Mouse (Mus musculus) hindbrain, embryonic 11.5 days (tissue): ENCODE measurements around the gene Mtx3. TPM values are rescaled to one million over a fixed set of nuclear protein-coding genes. Genes with fewer than 3 reads are reported as not detected.

Source experiments
- ATAC-seq: fragments of 200-750 bp; cut with Nextera tagmentation; 2 replicates; pipeline ENCODE4 v1.8.0; 2017; ENCODE audit warnings: mild to moderate bottlenecking, moderate TSS enrichment, moderate library complexity; ENCODE audit not compliant: low FRiP score
- DNase-seq: peaks from one replicate; pipeline ENCODE4 v3.0.0-alpha.2; 2015; ENCODE audit warnings: low spot score
- H3K27ac ChIP-seq: fragments of 300-500 bp; sonication (generic); 2 replicates; pipeline ENCODE4 v1.5.1; 2014; ENCODE audit warnings: mild to moderate bottlenecking, low read depth, low read length
- H3K27me3 ChIP-seq: fragments of 300-500 bp; sonication (generic); 2 replicates; pipeline ENCODE4 v1.6.1; 2014; ENCODE audit warnings: mild to moderate bottlenecking, low read length, moderate library complexity, mixed read lengths; ENCODE audit not compliant: control insufficient read depth, insufficient read depth
- H3K36me3 ChIP-seq: fragments of 300-500 bp; sonication (generic); 2 replicates; pipeline ENCODE4 v1.6.1; 2014; ENCODE audit warnings: mild to moderate bottlenecking, low read length, moderate library complexity, mixed read lengths; ENCODE audit not compliant: control insufficient read depth, insufficient read depth
- H3K4me1 ChIP-seq: fragments of 300-500 bp; sonication (generic); replicated peaks from 2 replicates; pipeline ENCODE4 v1.6.1; 2014; ENCODE audit warnings: low read length, mixed read lengths; ENCODE audit not compliant: control insufficient read depth, insufficient read depth
- H3K4me2 ChIP-seq: fragments of 300-500 bp; sonication (generic); replicated peaks from 2 replicates; pipeline ENCODE4 v1.6.1; 2014; ENCODE audit warnings: mild to moderate bottlenecking, low read depth, low read length
- H3K4me3 ChIP-seq: fragments of 300-500 bp; sonication (generic); 2 replicates; pipeline ENCODE4 v1.5.1; 2014; ENCODE audit warnings: low read depth, low read length
- H3K9ac ChIP-seq: fragments of 300-500 bp; sonication (generic); 2 replicates; pipeline ENCODE4 v1.6.1; 2014; ENCODE audit warnings: low read depth, low read length
- H3K9me3 ChIP-seq: fragments of 300-500 bp; sonication (generic); 2 replicates; pipeline ENCODE4 v1.6.1; 2016; ENCODE audit warnings: low read length; ENCODE audit not compliant: control insufficient read depth
- WGBS: fragments of 180-500 bp; shearing (Covaris S2); extraction: QIAGEN DNeasy Blood & Tissue Kit; methylation state at CpG from one replicate; pipeline ENCODE4 v1.1.7; 2014; 5-methylcytosine and 5-hydroxymethylcytosine counted together
- polyA plus RNA-seq: library from polyadenylated mRNA; unstranded; fragments of >200 nt; fragmentation: Nextera tagmentation; extraction: Ambion mirVana; gene quantifications from 2 replicates; pipeline ENCODE4 v1.2.1, GENCODE M21; 2014

Gene Mtx3
- polyA plus RNA-seq, 1 experiment from 2014 or later = 6.8 TPM

- Histone ChIP-seq H3K9me3 (no peaks in the 10 kb centered on the region), H3K4me3 (no peak overlapping the region), H3K4me1 (no peaks in the 10 kb centered on the region), H3K27ac (no peak overlapping the region), H3K9ac (no peak overlapping the region), H3K27me3 (no peaks in the 10 kb centered on the region), H3K4me2 (no peak overlapping the region), H3K36me3 (no peaks in the 10 kb centered on the region)
- DNase-seq = no peak
- 90% methylated on average over 5 of the region's 5 CpGs for WGBS
- ATAC-seq = no peak
Measured at GRCm38 (mm10) chr13:92905944-92906343, 61.4 kb downstream of the Mtx3 start.

GRCm38 (mm10) chr13:92907366-92907765, 62.8 kb downstream of the Mtx3 start:
- no peak for ATAC-seq

More at GRCm38 (mm10) chr13:92907366-92907765, 62.8 kb downstream of the Mtx3 start:
- H3K27ac ChIP-seq = no peak overlapping the region
- 61% methylated on average over 5 of the region's 5 CpGs for WGBS
- H3K4me2 ChIP-seq = no peak overlapping the region
- no peaks in the 10 kb centered on the region for H3K36me3 ChIP-seq
- no peak overlapping the region for H3K9ac ChIP-seq
- no peak overlapping the region for H3K4me3 ChIP-seq
- no peak for DNase-seq
- H3K27me3 ChIP-seq = no peaks in the 10 kb centered on the region
- no peaks in the 10 kb centered on the region for H3K4me1 ChIP-seq
- no peaks in the 10 kb centered on the region for H3K9me3 ChIP-seq

Other genes with a start within 250 kb of the Mtx3 start
- gene Serinc5, start 233.7 kb upstream of the Mtx3 start, polyA plus RNA-seq = 10.4 and 13.8 TPM in 2 replicates
- 1.7 and 2.1 TPM in 2 replicates for gene Thbs4, start 49.9 kb upstream of the Mtx3 start, polyA plus RNA-seq